Mouse (Mus musculus): ENCODE measurements around the gene Cpm. TPM values are rescaled to one million over a fixed set of nuclear protein-coding genes. Genes with fewer than 3 reads are reported as not detected.

The Cpm gene
- polyA plus RNA-seq, 1 experiment from 2014 or later = 32.8 TPM

GRCm38 (mm10) chr10:117656662-117656962 is 27.3 kb downstream of the Cpm start:
- Histone ChIP-seq H3K27ac (ENCODE audit: low read depth, low read length) (no peak overlapping the region), H3K27me3 (replicated peaks; ENCODE audit: control insufficient read depth, insufficient read depth, low read length) (no peaks in the 10 kb centered on the region), H3K9ac (ENCODE audit: low read depth, low read length) (no peak overlapping the region), H3K4me2 (replicated peaks; ENCODE audit: low read depth) (no peak overlapping the region), H3K4me1 (replicated peaks; ENCODE audit: control insufficient read depth, insufficient read depth, low read length) (no peaks in the 10 kb centered on the region; the same call in 1 of the 2 replicates), H3K36me3 (ENCODE audit: control insufficient read depth, insufficient read depth) (no peaks in the 10 kb centered on the region), H3K9me3 (ENCODE audit: control insufficient read depth) (no peaks in the 10 kb centered on the region), H3K4me3 (ENCODE audit: low read depth, low read length) (no peak overlapping the region)
- no peak for TF ChIP-seq CTCF (IDR thresholded peaks at IDR 0.05; ENCODE audit: low read depth)
- no peak for ATAC-seq
- 86% methylated on average over 6 of the region's 6 CpGs for WGBS

- Histone ChIP-seq H3K36me3 (ENCODE audit: control insufficient read depth, insufficient read depth) (no peaks in the 10 kb centered on the region), H3K27ac (ENCODE audit: low read depth, low read length) (no peak overlapping the region), H3K4me1 (replicated peaks; ENCODE audit: control insufficient read depth, insufficient read depth, low read length) (no peaks in the 10 kb centered on the region; the same call in 1 of the 2 replicates), H3K4me2 (replicated peaks; ENCODE audit: low read depth) (no peak overlapping the region), H3K9ac (ENCODE audit: low read depth, low read length) (no peak overlapping the region), H3K4me3 (ENCODE audit: low read depth, low read length) (no peak overlapping the region), H3K9me3 (ENCODE audit: control insufficient read depth) (no peaks in the 10 kb centered on the region), H3K27me3 (replicated peaks; ENCODE audit: control insufficient read depth, insufficient read depth, low read length) (no peaks in the 10 kb centered on the region)
- no peak for ATAC-seq
- TF ChIP-seq CTCF (IDR thresholded peaks at IDR 0.05; ENCODE audit: low read depth) = no peak
- WGBS = 79% methylated on average over 7 of the region's 7 CpGs
Observed at GRCm38 (mm10) chr10:117656985-117657658, 27.8 kb downstream of the Cpm start.

- H3K9ac ChIP-seq (ENCODE audit: low read depth, low read length) = no peak overlapping the region
- no peak for ATAC-seq
- no peak overlapping the region for H3K27ac ChIP-seq (ENCODE audit: low read depth, low read length)
- WGBS = 87% methylated on average over 3 of the region's 3 CpGs
- no peak overlapping the region for H3K4me3 ChIP-seq (ENCODE audit: low read depth, low read length)
- no peaks in the 10 kb centered on the region; the same call in 1 of the 2 replicates for H3K4me1 ChIP-seq (replicated peaks; ENCODE audit: control insufficient read depth, insufficient read depth, low read length)
- no peaks in the 10 kb centered on the region for H3K9me3 ChIP-seq (ENCODE audit: control insufficient read depth)
- H3K4me2 ChIP-seq (replicated peaks; ENCODE audit: low read depth) = no peak overlapping the region
- no peaks in the 10 kb centered on the region for H3K27me3 ChIP-seq (replicated peaks; ENCODE audit: control insufficient read depth, insufficient read depth, low read length)
- no peaks in the 10 kb centered on the region for H3K36me3 ChIP-seq (ENCODE audit: control insufficient read depth, insufficient read depth)
- TF ChIP-seq CTCF (IDR thresholded peaks at IDR 0.05; ENCODE audit: low read depth) = no peak
Observed at GRCm38 (mm10) chr10:117657659-117658306, 28.5 kb downstream of the Cpm start.

GRCm38 (mm10) chr10:117658522-117659429 is 29.5 kb downstream of the Cpm start:
- Histone ChIP-seq H3K36me3 (ENCODE audit: control insufficient read depth, insufficient read depth) (no peaks in the 10 kb centered on the region), H3K27ac (ENCODE audit: low read depth, low read length) (no peak overlapping the region), H3K9ac (ENCODE audit: low read depth, low read length) (no peak overlapping the region), H3K27me3 (replicated peaks; ENCODE audit: control insufficient read depth, insufficient read depth, low read length) (no peaks in the 10 kb centered on the region), H3K4me2 (replicated peaks; ENCODE audit: low read depth) (no peak overlapping the region), H3K4me3 (ENCODE audit: low read depth, low read length) (no peak overlapping the region), H3K4me1 (replicated peaks; ENCODE audit: control insufficient read depth, insufficient read depth, low read length) (no peaks in the 10 kb centered on the region; the same call in 1 of the 2 replicates), H3K9me3 (ENCODE audit: control insufficient read depth) (no peaks in the 10 kb centered on the region)
- WGBS = 94% methylated on average over 14 of the region's 14 CpGs
- ATAC-seq = no peak
- no peak for TF ChIP-seq CTCF (IDR thresholded peaks at IDR 0.05; ENCODE audit: low read depth)

GRCm38 (mm10) chr10:117659430-117659813 is 30.1 kb downstream of the Cpm start:
- H3K36me3 ChIP-seq (ENCODE audit: control insufficient read depth, insufficient read depth) = no peaks in the 10 kb centered on the region
- no peaks in the 10 kb centered on the region for H3K27me3 ChIP-seq (replicated peaks; ENCODE audit: control insufficient read depth, insufficient read depth, low read length)
- peaks cover 4% of the 10 kb centered on the region; the same call in 1 of the 2 replicates for H3K4me1 ChIP-seq (replicated peaks; ENCODE audit: control insufficient read depth, insufficient read depth, low read length)
- no peak for ATAC-seq
- H3K9ac ChIP-seq (ENCODE audit: low read depth, low read length) = no peak overlapping the region
- H3K9me3 ChIP-seq (ENCODE audit: control insufficient read depth) = no peaks in the 10 kb centered on the region
- no peak overlapping the region for H3K4me2 ChIP-seq (replicated peaks; ENCODE audit: low read depth)
- no peak for TF ChIP-seq CTCF (IDR thresholded peaks at IDR 0.05; ENCODE audit: low read depth)
- no peak overlapping the region for H3K27ac ChIP-seq (ENCODE audit: low read depth, low read length)
- no peak overlapping the region for H3K4me3 ChIP-seq (ENCODE audit: low read depth, low read length)
- 73% methylated on average over 11 of the region's 11 CpGs for WGBS

GRCm38 (mm10) chr10:117659819-117660218 is 30.5 kb downstream of the Cpm start:
- no peak overlapping the region for H3K27ac ChIP-seq (ENCODE audit: low read depth, low read length)
- H3K4me1 ChIP-seq (replicated peaks; ENCODE audit: control insufficient read depth, insufficient read depth, low read length) = peaks cover 4% of the 10 kb centered on the region; the same call in 1 of the 2 replicates
- H3K36me3 ChIP-seq (ENCODE audit: control insufficient read depth, insufficient read depth) = no peaks in the 10 kb centered on the region
- no peak for TF ChIP-seq CTCF (IDR thresholded peaks at IDR 0.05; ENCODE audit: low read depth)
- H3K9me3 ChIP-seq (ENCODE audit: control insufficient read depth) = no peaks in the 10 kb centered on the region
- H3K27me3 ChIP-seq (replicated peaks; ENCODE audit: control insufficient read depth, insufficient read depth, low read length) = no peaks in the 10 kb centered on the region
- no peak overlapping the region for H3K4me2 ChIP-seq (replicated peaks; ENCODE audit: low read depth)
- no peak for ATAC-seq
- WGBS = 72% methylated on average over 11 of the region's 11 CpGs
- no peak overlapping the region for H3K4me3 ChIP-seq (ENCODE audit: low read depth, low read length)
- H3K9ac ChIP-seq (ENCODE audit: low read depth, low read length) = no peak overlapping the region

All from intestine, postnatal 0 days (tissue).